Mouse (Mus musculus) naive thymus-derived CD4-positive, alpha-beta T cell, adult 2 months (primary cell): Measurements from ENCODE around the gene Eif4g3.

Source experiments
- DNase-seq: peaks from one replicate; pipeline ENCODE4 v3.0.0-alpha.2; 2011; ENCODE audit warnings: low read depth

Eif4g3 gene

GRCm38 (mm10) chr4:138163836-138164235 is 171.0 kb downstream of the Eif4g3 start:
- no peak for DNase-seq

- DNase-seq = no peak
Observed at GRCm38 (mm10) chr4:138164860-138165259, 172.0 kb downstream of the Eif4g3 start.

GRCm38 (mm10) chr4:138166519-138166918 is 173.7 kb downstream of the Eif4g3 start:
- DNase-seq = no peak

- DNase-seq = no peak
Observed at GRCm38 (mm10) chr4:138168162-138168561, 175.3 kb downstream of the Eif4g3 start.

- DNase-seq = no peak
Observed at GRCm38 (mm10) chr4:138169420-138169819, 176.6 kb downstream of the Eif4g3 start.

GRCm38 (mm10) chr4:138172686-138173085 is 179.9 kb downstream of the Eif4g3 start:
- no peak for DNase-seq

GRCm38 (mm10) chr4:138179391-138179790 is 186.6 kb downstream of the Eif4g3 start:
- DNase-seq = no peak

- DNase-seq = no peak
Observed at GRCm38 (mm10) chr4:138180719-138181118, 187.9 kb downstream of the Eif4g3 start.

- DNase-seq = no peak
Observed at GRCm38 (mm10) chr4:138184056-138184455, 191.2 kb downstream of the Eif4g3 start.

GRCm38 (mm10) chr4:138184573-138184981 is 191.8 kb downstream of the Eif4g3 start:
- no peak for DNase-seq

GRCm38 (mm10) chr4:138185961-138186360 is 193.1 kb downstream of the Eif4g3 start:
- DNase-seq = no peak

- no peak for DNase-seq
Observed at GRCm38 (mm10) chr4:138187995-138188394, 195.2 kb downstream of the Eif4g3 start.

- DNase-seq = no peak
Observed at GRCm38 (mm10) chr4:138192561-138192960, 199.7 kb downstream of the Eif4g3 start.

- no peak for DNase-seq
Observed at GRCm38 (mm10) chr4:138200769-138201168, 207.9 kb downstream of the Eif4g3 start.

- no peak for DNase-seq
Observed at GRCm38 (mm10) chr4:138201696-138202095, 208.9 kb downstream of the Eif4g3 start.

GRCm38 (mm10) chr4:138210116-138210515 is 217.3 kb downstream of the Eif4g3 start:
- DNase-seq = no peak

- no peak for DNase-seq
Observed at GRCm38 (mm10) chr4:138213861-138214260, 221.0 kb downstream of the Eif4g3 start.

GRCm38 (mm10) chr4:138215671-138216199 is 222.9 kb downstream of the Eif4g3 start:
- DNase-seq = no peak

- DNase-seq = peak; percentile 85
Observed at GRCm38 (mm10) chr4:138216200-138216890, 223.5 kb downstream of the Eif4g3 start, which contains the start of gene Hp1bp3. Hp1bp3 (plus strand) TSS chr4:138216296.

- DNase-seq = peak; percentile 99
Observed at GRCm38 (mm10) chr4:138216891-138217392, 224.1 kb downstream of the Eif4g3 start.

GRCm38 (mm10) chr4:138217441-138217840 is 224.6 kb downstream of the Eif4g3 start:
- DNase-seq = no peak

- DNase-seq = peak; percentile 40
Observed at GRCm38 (mm10) chr4:138217951-138218685, 225.3 kb downstream of the Eif4g3 start.

GRCm38 (mm10) chr4:138219331-138219730 is 226.5 kb downstream of the Eif4g3 start:
- peak; percentile 22 for DNase-seq
